ENCODE assay signal across 8 mouse cellular contexts in the genomic region with DNA sequence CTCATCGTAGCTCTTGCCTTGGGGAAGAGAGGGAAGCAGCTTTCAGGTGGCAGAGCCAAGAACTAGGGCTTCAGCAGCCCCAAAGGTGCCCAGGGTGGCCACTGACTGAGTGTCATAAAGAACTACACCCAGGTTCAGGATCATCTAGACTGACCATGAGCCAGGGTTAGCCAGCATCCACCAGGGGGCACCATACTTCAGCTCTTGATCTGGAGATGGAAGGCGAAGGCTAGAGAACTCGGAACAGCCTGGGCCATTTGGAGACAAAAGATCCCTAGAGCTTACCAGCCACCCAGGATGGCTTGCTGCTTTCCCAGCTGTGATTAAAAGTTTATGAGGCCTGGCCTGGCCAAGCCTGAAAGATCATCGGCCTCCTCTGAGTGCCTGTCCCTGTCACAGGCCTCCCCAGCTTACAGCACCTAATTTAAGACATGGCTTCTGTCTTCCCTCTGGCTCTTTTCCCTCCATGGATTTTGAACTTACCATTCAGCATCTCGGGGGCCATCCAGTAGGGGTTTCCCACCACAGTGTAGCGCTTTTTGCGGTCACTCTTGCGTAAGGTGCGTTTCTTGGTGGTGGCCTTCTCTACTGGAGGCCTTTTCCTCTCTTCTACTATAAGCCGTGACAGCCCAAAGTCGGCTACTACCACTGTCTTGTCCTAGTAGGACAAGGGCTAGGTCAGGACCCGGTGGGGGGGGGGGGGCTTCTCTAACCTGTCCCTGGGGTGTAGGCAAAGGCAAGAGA. TPM values are rescaled to one million over a fixed set of nuclear protein-coding genes. Genes with fewer than 3 reads are reported as not detected.
A peak's percentile ranks its signal among the peaks of the same experiment; 100 is the strongest.
DNase-seq lines count a peak whose midpoint lies in the region; ATAC-seq and TF ChIP-seq lines count a peak whose summit lies in the region.

No protein-coding gene starts in this region.

- H3K36me3 ChIP-seq in heart, embryonic 14.5 days (ENCODE audit: control insufficient read depth, insufficient read depth, low read length) = peaks cover 81% of the 10 kb centered on the region
- peaks cover 43% of the 10 kb centered on the region for H3K36me3 ChIP-seq in kidney, postnatal 0 days (ENCODE audit: insufficient read depth, low read length)
- peaks cover 45% of the 10 kb centered on the region for H3K36me3 ChIP-seq in liver, embryonic 12.5 days
- peaks cover 55% of the 10 kb centered on the region for H3K36me3 ChIP-seq in stomach, embryonic 14.5 days (ENCODE audit: control insufficient read depth, insufficient read depth, low read length)

- H3K27me3 ChIP-seq in heart, embryonic 14.5 days (ENCODE audit: control insufficient read depth, insufficient read depth, low read length) = no peaks in the 10 kb centered on the region
- H3K27me3 ChIP-seq in kidney, postnatal 0 days (ENCODE audit: insufficient read depth, low read length) = no peaks in the 10 kb centered on the region
- H3K27me3 ChIP-seq in liver, embryonic 12.5 days (replicated peaks) = no peaks in the 10 kb centered on the region
- H3K27me3 ChIP-seq in stomach, embryonic 14.5 days (ENCODE audit: control insufficient read depth, insufficient read depth, low read length) = no peaks in the 10 kb centered on the region

- TF ChIP-seq CTCF in kidney, postnatal 0 days (IDR thresholded peaks at IDR 0.05; ENCODE audit: low read depth) = peak; percentile 94

- peak overlapping the region; percentile 28; the same call in 1 of the 2 replicates for H3K9ac ChIP-seq in heart, embryonic 14.5 days (ENCODE audit: low read length)
- H3K9ac ChIP-seq in kidney, postnatal 0 days (ENCODE audit: low read depth, low read length) = no peak overlapping the region
- no peak overlapping the region for H3K9ac ChIP-seq in liver, embryonic 12.5 days
- H3K9ac ChIP-seq in stomach, embryonic 14.5 days (replicated peaks; ENCODE audit: low read depth, low read length) = no peak overlapping the region

- peak; percentile 84 to 90 for DNase-seq in CD8-positive naive resting alpha-beta T cell, adult 2 months (ENCODE audit: low read depth in 2 of 2, low spot score in 2 of 2)
- DNase-seq in c-Kit-negative CD71-positive TER-119-positive erythroid progenitor cells, embryonic 14.5 days (ENCODE audit: low read depth, low spot score) = peak; percentile 60
- DNase-seq in fibroblast of lung, adult 2 months (ENCODE audit: low read depth) = peak; percentile 54
- DNase-seq in kidney, postnatal 0 days (ENCODE audit: low spot score) = peak; percentile 96
- peak; percentile 87 for DNase-seq in neural tube, embryonic 10.5 days (ENCODE audit: extremely low spot score, low spot score)

- no peak; the same call in 1 of the 2 replicates for ATAC-seq in heart, embryonic 14.5 days (ENCODE audit: insufficient number of reproducible peaks, insufficient read depth, low FRiP score, low read depth)
- ATAC-seq in kidney, postnatal 0 days (replicated peaks; ENCODE audit: low FRiP score, low read depth) = peak; percentile 80
- ATAC-seq in liver, embryonic 12.5 days = peak; percentile 54
- ATAC-seq in stomach, embryonic 14.5 days (ENCODE audit: insufficient number of reproducible peaks, insufficient read depth, low FRiP score, low read depth) = peak; percentile 62; the same call in 1 of the 2 replicates

- no peak overlapping the region for H3K4me2 ChIP-seq in heart, embryonic 14.5 days (ENCODE audit: low read length)
- no peak overlapping the region for H3K4me2 ChIP-seq in kidney, postnatal 0 days (ENCODE audit: low read length)
- no peak overlapping the region for H3K4me2 ChIP-seq in liver, embryonic 12.5 days
- H3K4me2 ChIP-seq in stomach, embryonic 14.5 days (replicated peaks; ENCODE audit: low read depth, low read length) = no peak overlapping the region

- H3K9me3 ChIP-seq in heart, embryonic 14.5 days (ENCODE audit: control insufficient read depth, low read length) = no peaks in the 10 kb centered on the region
- H3K9me3 ChIP-seq in kidney, postnatal 0 days (replicated peaks; ENCODE audit: low read length) = no peaks in the 10 kb centered on the region
- no peaks in the 10 kb centered on the region for H3K9me3 ChIP-seq in liver, embryonic 12.5 days (replicated peaks)
- no peaks in the 10 kb centered on the region for H3K9me3 ChIP-seq in stomach, embryonic 14.5 days (ENCODE audit: control insufficient read depth, low read depth, low read length)

- H3K4me3 ChIP-seq in heart, embryonic 14.5 days (ENCODE audit: control insufficient read depth in 1 of 2, insufficient read depth in 1 of 2, low read depth in 1 of 2, low read length in 2 of 2) = no peak overlapping the region
- H3K4me3 ChIP-seq in kidney, postnatal 0 days (replicated peaks; ENCODE audit: low read depth, low read length) = no peak overlapping the region
- H3K4me3 ChIP-seq in liver, embryonic 12.5 days = no peak overlapping the region
- no peak overlapping the region for H3K4me3 ChIP-seq in stomach, embryonic 14.5 days (ENCODE audit: low read depth, low read length)

- 56% methylated on average over 12 of the region's 12 CpGs for WGBS in heart, embryonic 14.5 days
- 54% methylated on average over 12 of the region's 12 CpGs for WGBS in kidney, postnatal 0 days
- 62% methylated on average over 12 of the region's 12 CpGs for WGBS in liver, embryonic 12.5 days (ENCODE audit: insufficient replicate concordance)
- WGBS in stomach, embryonic 14.5 days = 69% methylated on average over 12 of the region's 12 CpGs

- peak overlapping the region in 1 of 2 experiments; percentile 83; a peak in 2 of 4 replicates for H3K27ac ChIP-seq in heart, embryonic 14.5 days (replicated peaks in 1 of 2; ENCODE audit: control insufficient read depth in 1 of 2, insufficient read depth in 1 of 2, low read depth in 2 of 2, low read length in 2 of 2)
- H3K27ac ChIP-seq in kidney, postnatal 0 days = 0 out of 2 replicates have a peak overlapping the region, but pooled peaks have one; percentile 47
- H3K27ac ChIP-seq in liver, embryonic 12.5 days = no peak overlapping the region
- no peak overlapping the region; the same call in 1 of the 2 replicates for H3K27ac ChIP-seq in stomach, embryonic 14.5 days (ENCODE audit: low read length)

- peaks cover 24% of the 10 kb centered on the region in 2 experiments for H3K4me1 ChIP-seq in heart, embryonic 14.5 days (ENCODE audit: control insufficient read depth in 2 of 2, insufficient read depth in 2 of 2, low read length in 2 of 2)
- H3K4me1 ChIP-seq in kidney, postnatal 0 days (replicated peaks; ENCODE audit: insufficient read depth, low read length) = peaks cover 18% of the 10 kb centered on the region
- peaks cover 21% of the 10 kb centered on the region for H3K4me1 ChIP-seq in liver, embryonic 12.5 days
- H3K4me1 ChIP-seq in stomach, embryonic 14.5 days (ENCODE audit: control insufficient read depth, insufficient read depth, low read length) = peaks cover 13% of the 10 kb centered on the region

RNA-seq across cellular contexts. Expression of gene Pik3ip1, which starts 17.1 kb away (rescaled TPM):
- polyA plus RNA-seq in heart, embryonic 14.5 days (2014; fragmentation: Nextera tagmentation; extraction: Ambion mirVana) = 32.2 TPM in 2 replicates
- 14.8 and 15.0 TPM in 2 replicates for polyA plus RNA-seq in kidney, postnatal 0 days (2015; fragmentation: Nextera tagmentation; extraction: Ambion mirVana)
- 1.8 and 2.1 TPM in 2 replicates for polyA plus RNA-seq in liver, embryonic 12.5 days (2016; fragmentation: Nextera tagmentation; extraction: Ambion mirVana)
- 11.4 and 14.1 TPM in 2 replicates for polyA plus RNA-seq in stomach, embryonic 14.5 days (2014; fragmentation: Nextera tagmentation; extraction: Ambion mirVana)

RNA-seq across cellular contexts. Expression of gene Patz1, which starts 58.6 kb away (rescaled TPM):
- 23.7 and 26.2 TPM in 2 replicates for polyA plus RNA-seq in heart, embryonic 14.5 days (2014; fragmentation: Nextera tagmentation; extraction: Ambion mirVana)
- polyA plus RNA-seq in kidney, postnatal 0 days (2015; fragmentation: Nextera tagmentation; extraction: Ambion mirVana) = 47.8 and 51.0 TPM in 2 replicates
- polyA plus RNA-seq in liver, embryonic 12.5 days (2016; fragmentation: Nextera tagmentation; extraction: Ambion mirVana) = 29.0 and 30.5 TPM in 2 replicates
- polyA plus RNA-seq in stomach, embryonic 14.5 days (2014; fragmentation: Nextera tagmentation; extraction: Ambion mirVana) = 48.1 and 51.1 TPM in 2 replicates
